Mouse (Mus musculus) megakaryocyte, adult 5-6 weeks (primary cell): ENCODE measurements at regions not wholly inside any gene's neighbourhood (a gene's known extent, or its start where the extent isn't known, plus 50 kb on each side); places are given as distances from the start of the nearest gene placed in this dataset.

Source experiments
- ATAC-seq: 2 replicates; pipeline ENCODE4 v1.8.0; 2016; ENCODE audit warnings: mild to moderate bottlenecking, inconsistent platforms; ENCODE audit not compliant: poor library complexity, severe bottlenecking

DNA sequence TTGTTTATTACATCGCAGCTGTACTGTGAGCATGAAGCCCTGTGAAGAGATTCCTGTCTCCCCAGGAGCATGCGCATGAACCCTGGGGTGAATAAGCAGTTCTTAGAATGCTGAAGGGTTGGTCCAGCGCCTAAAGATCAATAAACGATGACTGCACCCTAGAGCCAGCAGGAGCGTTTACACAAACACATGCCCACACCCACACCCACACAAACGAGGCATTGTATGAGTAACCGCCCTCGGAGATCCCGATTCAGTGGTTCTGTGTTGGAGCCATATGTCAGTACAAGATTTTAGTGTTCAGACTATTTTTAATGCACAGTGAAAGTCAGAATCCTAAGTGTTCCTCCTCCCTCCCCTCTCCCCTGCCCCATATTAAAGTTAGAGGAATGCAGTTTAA is 57.3 kb downstream of the Edn1 start:
- no peak for ATAC-seq

DNA sequence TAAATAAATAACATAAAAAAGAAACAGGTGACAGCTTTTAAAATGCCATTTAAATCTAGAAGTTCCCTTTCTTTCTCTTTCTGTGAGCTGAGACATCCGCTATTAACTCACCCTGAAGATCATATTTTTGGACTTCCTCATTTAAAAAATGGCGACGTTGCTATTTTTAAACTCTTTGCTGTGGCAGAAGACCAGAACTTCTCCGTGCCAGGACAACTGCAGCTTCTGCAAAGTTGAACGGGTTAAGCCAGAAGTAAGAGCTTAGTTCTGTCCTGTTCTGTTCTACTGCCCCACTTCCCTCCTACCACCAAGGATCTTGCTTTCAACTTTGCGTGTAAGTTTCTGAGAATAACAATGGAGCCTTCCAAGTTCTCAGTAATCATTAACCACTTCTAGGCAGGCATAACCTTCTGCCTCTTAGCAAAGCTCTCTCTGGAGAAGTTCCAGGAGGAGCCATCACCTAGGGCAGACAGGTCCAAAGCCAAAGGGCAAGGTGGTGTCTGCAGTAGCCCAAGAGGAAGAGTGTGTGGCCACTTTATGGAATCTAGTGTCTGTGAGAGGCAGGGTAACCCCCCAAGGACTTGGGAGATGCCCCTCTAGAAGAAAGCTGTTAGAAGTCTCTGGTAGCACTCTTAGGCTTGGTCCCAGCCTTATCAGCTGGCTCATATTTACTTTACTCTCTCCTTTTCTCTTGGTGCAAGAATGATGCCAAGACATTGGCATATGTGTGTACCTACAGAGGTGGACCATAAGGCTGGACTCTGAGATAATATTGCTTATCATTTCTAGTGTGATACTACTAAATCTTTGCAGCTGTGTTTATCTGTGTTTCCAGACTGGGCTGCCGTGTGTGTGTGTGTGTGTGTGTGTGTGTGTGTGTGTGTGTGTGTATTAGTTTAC is 66.6 kb downstream of the Edn1 start:
- ATAC-seq: peak; percentile 72

DNA sequence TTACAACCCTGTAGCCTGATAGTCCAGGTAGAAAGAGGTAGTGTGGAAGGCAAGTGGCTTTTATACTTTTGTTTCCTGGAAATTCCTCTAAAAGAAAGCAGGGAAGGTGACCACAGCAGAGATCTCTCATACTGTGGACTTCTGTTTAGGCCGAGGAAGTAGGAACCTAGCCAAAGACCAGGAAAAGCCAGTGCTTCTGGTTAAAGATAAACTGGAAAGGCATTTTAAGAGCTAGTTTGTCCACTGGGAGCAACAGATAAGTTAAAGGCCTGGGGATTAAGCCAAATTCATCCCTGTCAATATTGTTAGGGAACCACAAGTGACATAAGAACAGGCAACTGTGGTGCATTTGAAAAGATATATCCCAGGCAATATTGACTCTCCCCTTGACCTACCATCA is 68.5 kb downstream of the Edn1 start:
- no peak for ATAC-seq

DNA sequence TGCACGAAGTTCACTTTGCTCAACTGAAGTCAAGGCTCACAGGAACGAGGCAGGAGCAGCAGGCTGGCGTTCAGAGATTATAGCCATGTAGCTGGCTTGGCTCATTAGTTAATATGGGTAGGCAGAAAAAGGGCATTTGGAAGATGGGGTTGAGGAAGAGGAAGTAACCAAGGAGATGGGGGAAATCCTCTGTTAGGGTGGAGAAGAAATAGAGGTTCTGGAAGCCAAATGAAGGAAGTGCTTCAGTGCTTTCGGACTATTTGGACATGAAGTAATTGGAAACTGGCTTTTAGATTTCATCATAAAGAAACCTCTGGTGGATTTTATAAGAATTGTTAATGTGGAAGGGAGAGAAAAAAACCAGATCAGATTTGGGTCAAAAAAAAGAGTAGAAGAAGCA is 70.9 kb downstream of the Edn1 start:
- peak; percentile 61 for ATAC-seq

DNA sequence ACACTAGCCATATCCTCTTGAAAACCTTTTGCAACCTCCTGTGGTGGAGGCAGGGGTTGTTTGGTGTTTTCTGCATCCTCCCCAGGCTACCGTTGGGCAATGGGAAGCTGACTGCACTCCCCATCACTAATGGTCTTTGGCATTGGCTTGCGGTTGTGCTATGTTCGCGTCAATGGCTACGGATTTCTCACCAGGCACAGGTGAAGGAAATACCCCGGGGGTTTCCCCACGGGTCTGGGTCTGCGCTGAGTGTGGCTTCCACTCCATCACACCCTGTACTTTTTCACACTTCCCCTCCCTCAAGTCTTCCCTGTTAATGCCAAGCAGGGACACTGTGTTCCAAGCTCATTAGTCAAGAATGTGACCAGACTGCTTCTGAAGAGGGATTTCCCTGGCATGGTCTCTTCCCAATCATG is 72.9 kb downstream of the Edn1 start:
- ATAC-seq: peak; percentile 88

DNA sequence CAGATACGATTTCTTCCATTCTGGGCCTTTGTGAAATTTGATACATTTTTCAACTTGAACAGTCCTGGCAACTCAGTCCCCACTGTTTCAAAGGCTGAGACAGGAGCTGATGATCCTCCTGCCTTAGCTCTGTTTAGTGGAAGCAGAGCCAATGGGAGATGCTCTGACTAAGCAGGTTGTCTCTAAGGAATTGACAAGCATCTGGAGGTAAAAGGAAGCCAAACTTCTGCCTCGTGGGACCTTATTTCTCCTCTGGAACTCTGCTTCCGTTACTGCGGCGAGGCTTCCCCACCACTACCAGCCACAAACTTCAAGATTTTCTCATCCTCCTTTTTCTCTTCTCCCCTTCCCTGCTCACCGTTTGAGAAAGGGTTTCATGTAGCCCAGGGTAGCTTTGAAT is 78.4 kb downstream of the Edn1 start:
- no peak for ATAC-seq

DNA sequence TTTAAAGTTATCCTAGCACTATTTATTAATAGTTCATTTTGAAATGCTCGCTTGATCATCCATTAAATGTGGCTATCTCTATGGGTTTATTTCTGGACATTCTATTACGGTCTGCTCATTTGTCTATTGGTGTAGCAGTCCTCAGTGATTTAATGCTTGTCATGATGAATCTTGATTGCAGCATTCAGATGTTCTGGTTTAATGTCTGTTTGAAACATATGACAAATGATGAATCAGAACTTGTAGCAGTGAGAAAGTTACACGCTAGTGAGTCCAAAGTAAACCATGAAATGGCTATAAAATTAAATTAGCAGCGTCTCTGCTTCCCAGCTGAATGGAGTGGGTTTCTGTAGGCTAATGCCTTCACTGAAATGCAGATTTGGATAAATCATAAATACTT is 81.8 kb downstream of the Edn1 start:
- no peak for ATAC-seq

DNA sequence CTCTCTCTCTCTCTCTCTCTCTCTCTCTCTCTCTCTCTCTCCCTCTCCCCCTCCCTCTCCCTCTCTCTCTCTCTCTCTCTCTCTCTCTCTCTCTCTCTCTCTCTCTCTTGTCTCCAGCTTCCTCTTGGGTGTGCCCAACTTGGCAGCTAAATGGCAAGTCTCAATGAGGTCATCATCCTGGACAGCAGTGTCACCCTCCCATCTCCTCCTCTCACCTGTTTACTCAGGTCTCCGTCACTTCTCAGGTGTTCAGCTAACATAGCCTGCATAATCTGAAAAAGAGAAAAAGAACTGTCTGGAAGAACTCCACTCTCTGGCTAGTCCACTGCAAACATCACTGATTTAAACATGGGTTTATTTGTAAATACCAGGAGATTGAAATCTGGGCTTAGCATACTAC is 89.1 kb downstream of the Edn1 start:
- no peak for ATAC-seq

DNA sequence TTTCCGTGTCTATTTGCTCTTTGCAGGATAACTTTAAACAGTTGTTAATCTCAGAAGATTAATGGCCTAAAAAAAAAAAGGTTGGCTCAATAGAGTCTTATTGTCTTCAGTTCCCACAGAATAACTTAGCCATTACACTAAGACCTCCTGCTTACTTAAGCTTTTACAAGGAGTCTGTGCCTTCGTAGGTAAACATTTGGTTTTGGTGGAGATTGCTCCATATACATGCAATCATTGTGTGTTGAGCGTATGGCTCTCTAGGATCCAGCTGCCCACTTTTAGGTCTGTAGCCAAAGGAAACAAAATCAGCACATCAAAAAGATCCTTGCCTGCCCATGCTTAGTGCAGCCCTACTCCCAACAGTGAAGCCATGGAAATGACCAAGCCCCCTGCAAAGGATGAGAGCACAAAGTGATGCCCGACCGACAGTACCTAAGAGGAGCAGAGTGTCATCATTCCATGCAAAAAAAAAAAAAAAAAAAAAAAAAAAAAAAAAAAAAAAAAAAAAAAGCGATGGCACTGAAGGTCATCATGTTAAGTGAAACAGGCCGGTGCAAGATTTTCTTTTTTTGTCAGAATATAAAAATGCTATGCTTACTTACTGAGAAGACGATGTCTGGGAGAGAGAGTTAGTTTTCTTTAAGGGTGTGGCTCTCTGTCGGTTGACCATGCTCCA is 90.2 kb downstream of the Edn1 start:
- no peak for ATAC-seq

DNA sequence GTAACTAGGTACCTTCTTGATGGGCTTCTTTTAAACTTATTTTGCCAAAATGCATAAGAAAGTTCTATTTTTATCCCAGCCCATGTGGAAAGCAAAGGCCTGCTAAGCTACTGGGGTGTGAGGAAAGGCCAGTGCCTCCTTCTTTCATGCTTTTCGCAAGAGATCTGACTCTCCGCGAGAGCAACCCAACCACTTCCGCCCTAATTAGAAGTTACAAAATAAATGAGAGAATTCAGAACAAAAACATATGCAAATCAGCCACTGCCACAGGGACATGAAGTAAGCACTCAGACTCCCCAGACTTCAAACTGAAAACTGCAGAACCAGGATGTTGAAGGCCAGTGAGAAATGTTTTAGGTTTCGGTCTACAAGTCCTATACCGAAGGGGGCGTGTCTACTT is 91.4 kb downstream of the Edn1 start:
- ATAC-seq: peak; percentile 78

DNA sequence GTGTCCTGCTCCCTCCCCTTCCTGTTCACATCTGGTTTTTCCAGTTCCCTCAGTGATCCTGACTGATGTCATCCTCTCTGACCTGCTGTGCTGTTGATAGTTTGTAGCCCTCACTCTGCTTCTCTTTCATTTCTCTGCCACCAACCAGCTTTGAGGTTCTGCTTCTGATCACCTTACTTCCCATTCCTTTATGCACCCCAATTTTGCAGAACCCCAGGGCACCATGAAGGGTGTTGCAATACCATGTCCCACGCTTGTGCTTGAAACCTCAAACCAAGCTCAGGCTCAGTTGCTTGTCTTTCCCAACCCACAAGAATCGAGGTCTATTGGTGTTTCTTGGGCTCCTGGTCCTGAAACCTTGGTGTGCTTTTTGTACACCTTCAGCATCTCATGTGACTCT is 93.3 kb downstream of the Edn1 start:
- peak; percentile 87 for ATAC-seq

DNA sequence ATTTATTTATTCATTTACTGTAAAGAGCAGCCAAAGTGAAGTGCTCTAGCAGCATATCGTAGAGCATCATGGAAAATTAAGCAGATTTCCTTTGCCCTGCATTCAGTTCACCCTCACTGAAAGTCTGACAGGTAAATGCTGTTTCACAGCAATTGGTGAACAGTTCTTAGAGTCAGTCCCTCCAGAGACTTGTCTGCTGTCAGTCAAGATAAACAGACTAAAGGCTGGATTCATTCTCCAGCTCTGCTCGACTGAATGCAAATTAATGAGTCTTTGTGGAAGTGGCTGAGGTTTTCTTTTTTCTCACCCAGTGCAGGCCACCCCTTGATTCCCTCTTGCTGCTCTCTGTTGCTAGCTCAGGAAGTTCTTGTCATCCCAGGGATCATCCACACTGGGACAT is 100.2 kb downstream of the Edn1 start:
- ATAC-seq: no peak

DNA sequence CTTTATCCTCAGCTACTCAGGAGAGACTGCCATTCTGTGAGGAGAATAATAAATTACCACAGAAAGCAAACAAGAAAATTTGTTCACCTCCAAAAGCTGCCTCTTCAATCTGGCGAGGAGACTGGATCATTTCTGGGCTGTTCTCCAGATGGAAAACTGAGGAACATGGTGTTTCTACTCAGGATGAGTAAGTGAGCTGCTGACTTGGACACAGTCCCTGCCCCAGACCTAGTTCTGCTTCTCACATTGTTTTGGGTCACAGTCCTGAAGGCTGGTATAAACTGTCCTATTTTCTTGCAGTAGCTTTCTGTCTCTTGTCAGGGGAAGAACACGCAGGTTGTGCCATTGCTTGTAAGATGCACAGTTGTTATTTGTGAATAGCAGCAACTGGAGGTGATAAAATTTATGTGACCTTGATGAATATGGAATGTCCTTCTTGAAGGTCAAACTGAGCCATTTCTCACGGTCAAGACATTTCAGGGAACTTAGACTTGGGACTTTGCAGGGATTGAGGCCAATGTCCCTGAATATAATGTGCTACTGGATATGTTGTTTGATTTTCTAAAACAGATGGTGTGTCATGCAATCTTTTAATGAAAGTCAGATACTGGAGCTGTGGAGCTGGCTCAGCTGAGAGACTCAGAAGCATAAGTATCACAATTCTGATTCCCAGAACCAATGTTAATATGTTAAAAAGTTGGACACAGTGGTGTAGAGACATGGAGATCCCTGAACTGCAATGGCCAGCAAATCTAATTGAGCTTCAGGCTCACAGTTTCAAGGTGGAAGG is 102.2 kb downstream of the Edn1 start:
- ATAC-seq: no peak

DNA sequence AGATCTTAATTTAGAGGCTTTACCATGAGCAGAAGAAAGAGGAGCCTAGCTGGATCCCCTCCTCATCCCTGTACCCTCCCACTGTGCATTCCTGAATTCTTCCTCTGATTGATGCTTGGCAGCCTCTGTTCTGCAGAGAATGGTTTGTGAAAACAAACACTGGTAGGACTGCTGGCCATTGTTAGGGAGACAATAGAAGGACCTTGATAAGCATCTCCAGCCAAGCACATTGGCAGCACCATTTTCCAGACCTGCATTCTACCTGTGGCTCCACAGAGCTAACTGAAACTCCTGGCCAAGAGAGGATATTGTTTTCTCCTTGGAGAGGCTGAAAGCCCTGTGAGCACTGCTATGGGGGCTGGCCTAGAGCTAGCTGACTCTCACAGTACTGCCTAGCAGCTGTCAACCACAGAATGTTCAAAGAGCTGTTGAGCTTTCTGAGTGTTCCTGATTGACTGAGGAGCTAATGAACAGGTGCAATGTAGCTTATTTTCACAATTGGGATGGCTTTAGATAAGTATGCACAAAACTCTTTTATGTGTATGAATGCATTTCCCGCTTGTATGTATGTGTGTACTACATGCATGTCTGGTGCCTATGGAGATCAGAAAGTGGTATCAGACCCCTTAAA is 111.5 kb downstream of the Edn1 start:
- ATAC-seq: no peak

DNA sequence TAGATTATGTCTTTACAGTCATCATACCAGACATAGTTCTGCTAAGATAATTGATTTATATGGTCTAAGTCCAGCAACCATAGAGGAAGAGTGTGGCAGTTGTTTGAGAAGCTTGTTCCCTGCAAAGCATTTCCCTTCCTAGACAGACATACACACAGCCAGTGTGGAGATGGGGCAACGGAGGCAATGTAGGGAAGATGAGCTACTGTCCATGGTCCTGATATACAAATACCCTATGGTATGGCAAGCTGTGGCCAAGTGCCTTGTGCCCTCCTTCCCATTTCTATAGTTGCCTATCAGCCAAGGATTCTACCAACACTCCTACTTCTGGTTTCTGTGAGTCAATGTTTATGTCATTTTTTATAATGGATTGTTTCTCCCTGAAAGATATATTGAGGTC is 145.6 kb downstream of the Edn1 start:
- no peak for ATAC-seq

DNA sequence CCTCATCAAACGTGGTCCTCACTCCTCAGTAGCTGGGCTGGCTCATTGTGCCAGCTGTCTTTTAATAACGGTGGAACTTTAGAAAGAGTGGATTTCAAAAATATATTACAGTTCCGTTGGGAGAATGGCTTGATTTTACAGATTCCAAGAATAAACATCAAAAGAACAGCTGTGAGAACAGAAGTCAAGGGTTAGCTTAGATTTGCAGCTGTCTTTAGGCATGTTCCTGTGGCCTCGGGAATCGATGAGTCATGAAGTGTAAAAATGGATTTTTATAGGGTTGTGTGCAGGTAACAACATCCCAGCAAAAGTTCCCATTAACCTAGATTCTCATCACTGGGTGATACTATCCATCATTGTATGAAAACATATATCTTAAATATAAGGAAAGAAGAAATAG is 152.4 kb downstream of the Edn1 start:
- no peak for ATAC-seq

DNA sequence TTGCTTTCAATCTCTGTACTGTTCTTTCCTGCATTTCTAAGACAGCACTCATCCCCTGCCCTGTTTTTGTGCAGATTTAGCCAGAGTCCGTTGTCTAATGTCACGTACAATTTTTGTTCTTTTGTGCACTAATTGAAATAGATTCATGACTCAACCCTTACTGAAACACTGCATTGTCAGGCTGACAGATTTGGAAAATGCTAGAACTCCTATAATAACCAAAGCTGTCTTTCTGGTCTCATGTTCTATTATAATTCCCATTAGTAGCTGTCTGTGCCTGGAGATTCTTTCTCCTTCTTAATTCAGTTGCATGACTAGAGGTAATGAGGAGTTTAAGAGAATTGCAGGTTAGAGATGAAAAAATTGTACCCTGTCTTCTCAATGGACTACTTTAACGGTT is 158.6 kb downstream of the Edn1 start:
- no peak for ATAC-seq

DNA sequence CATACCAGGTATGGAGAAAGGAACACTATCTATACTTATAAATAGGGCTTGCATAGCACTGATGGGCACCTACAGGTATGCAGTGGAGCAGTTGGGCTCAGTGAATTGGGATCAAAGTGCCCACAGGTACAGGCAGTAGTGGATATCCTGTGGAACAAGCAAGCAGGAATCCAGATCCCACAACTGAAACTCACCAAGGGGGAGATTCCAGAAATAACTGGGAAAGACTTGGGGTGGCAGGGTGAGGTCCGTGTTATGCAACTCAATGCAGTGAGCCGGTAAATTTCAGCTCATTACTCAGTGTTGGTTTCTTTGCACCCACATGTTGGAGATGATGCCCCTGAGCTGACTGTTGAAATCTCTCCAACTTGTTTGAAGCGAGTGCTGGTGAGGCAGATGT is 177.5 kb downstream of the Edn1 start:
- no peak for ATAC-seq

DNA sequence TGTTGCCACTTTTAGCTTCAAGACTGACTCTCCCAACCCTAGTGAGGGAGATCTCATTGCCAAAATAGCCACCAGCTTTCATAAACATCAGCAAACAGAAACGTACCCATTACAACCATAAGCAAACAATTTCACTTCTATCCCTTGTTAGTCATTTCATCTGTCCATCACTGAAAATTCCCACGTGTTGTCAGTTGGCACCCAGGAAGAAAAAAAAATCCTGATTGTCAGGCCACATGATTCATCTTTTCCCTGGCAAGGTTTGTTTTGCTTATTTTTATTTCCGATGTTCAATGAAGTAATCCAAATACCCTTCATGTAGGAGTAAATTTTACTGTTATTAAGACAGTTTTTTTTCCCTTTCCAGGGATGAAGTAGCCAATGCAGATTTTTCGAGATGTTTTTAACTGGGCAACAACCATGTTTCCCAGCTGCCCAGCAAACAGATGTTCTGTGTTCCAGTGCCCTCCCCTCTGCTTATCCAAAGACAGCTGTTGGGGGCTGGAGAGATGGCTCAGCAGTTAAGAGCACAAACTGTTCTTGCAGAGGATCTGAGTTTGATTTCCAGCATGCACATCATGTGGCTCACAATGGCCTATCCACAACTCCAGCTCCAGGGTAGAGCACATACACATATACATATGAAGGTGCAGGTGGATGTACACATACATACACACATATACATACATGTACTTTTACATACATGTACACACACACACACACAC is 189.3 kb upstream of the Phactr1 start:
- ATAC-seq: no peak

DNA sequence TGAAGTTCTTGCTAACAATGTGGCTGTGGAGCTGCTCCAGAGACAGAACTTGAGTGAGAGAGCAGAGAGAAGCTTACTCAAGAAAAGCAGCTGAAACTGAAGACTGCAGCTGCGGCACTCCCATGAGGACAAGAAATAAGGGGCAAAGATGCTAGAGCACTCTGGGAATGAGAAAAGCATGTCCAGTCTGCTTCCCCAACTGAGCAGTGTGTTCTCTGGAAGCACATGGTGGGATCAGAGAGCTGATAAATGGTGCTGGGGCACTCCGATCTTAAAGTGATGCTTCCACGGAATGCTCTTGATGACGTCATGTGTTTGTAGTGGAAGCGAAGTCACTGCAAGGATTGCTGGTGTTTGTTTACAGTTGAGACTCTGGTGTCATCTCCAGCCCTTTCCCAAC is 186.1 kb upstream of the Phactr1 start:
- ATAC-seq: no peak

DNA sequence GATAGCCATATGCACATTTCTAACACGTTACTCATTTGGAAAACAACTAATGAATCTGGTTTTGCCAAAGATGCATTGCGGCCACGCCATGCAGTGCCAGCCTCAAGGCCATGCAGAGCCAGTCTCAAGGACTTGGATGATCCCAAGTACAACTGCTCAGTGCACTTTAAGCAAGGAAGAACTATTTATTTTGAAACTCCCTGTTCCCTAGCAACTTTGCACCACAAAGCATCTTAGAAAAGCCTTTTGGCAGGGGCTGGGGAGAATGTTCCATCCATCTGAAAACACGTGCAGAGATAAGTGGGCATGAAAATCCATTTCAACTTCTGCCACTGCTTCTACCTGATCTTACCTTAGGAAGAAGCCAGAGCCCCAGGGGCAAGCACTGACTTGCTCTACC is 182.1 kb upstream of the Phactr1 start:
- no peak for ATAC-seq
